Mouse (Mus musculus) liver, embryonic 14.5 days (tissue): ENCODE data around the gene Bdh2. TPM values are rescaled to one million over a fixed set of nuclear protein-coding genes. Genes with fewer than 3 reads are reported as not detected.

Source experiments
- ATAC-seq: fragments of 200-750 bp; cut with Nextera tagmentation; 2 replicates; pipeline ENCODE4 v1.8.0; 2017; ENCODE audit warnings: moderate number of reproducible peaks, mild to moderate bottlenecking, moderate library complexity; ENCODE audit not compliant: insufficient read depth
- DNase-seq, 3 experiments: peaks; one replicate each; pipeline ENCODE4 v3.0.0-alpha.2; 2012 to 2013; ENCODE audit warnings: low read depth in 3 of 3, low spot score in 3 of 3
- H3K27ac ChIP-seq: fragments of 300-500 bp; sonication (generic); 2 replicates; pipeline ENCODE4 v1.5.1; 2014; ENCODE audit warnings: moderate library complexity, mild to moderate bottlenecking, control low read depth, inconsistent platforms
- H3K27me3 ChIP-seq: fragments of 300-500 bp; sonication (generic); 2 replicates; pipeline ENCODE4 v1.6.1; 2014; ENCODE audit warnings: mild to moderate bottlenecking, low read length, moderate library complexity; ENCODE audit not compliant: control insufficient read depth, insufficient read depth
- H3K36me3 ChIP-seq: fragments of 300-500 bp; sonication (generic); replicated peaks from 2 replicates; pipeline ENCODE4 v1.6.1; 2014; ENCODE audit warnings: low read depth; ENCODE audit not compliant: control insufficient read depth, insufficient read depth
- H3K4me1 ChIP-seq, 2 experiments: fragments of 200-500 bp in 1 of 2; fragments of 300-500 bp in 1 of 2; sonication (generic) in 1 of 2; replicated peaks; 2 replicates each; pipeline ENCODE4 v1.6.1; 2012 to 2014; ENCODE audit warnings: antibody characterized with exemption in 1 of 2, inconsistent platforms in 1 of 2, low read length in 1 of 2; ENCODE audit not compliant: control insufficient read depth in 2 of 2, insufficient read depth in 2 of 2
- H3K4me2 ChIP-seq: fragments of 300-500 bp; sonication (generic); 2 replicates; pipeline ENCODE4 v1.6.1; 2014; ENCODE audit warnings: low read depth, mild to moderate bottlenecking, control low read depth, moderate library complexity
- H3K4me3 ChIP-seq, 2 experiments: fragments of 200-500 bp in 1 of 2; fragments of 300-500 bp in 1 of 2; sonication (generic) in 1 of 2; 2 replicates each; pipeline ENCODE4 v1.5.1; 2012 to 2014; ENCODE audit warnings: low read depth in 2 of 2, low read length in 2 of 2, mild to moderate bottlenecking in 2 of 2, control low read depth in 1 of 2, inconsistent platforms in 1 of 2, moderate library complexity in 1 of 2; ENCODE audit not compliant: insufficient read depth in 1 of 2
- H3K9ac ChIP-seq: fragments of 300-500 bp; sonication (generic); replicated peaks from 2 replicates; pipeline ENCODE4 v1.6.1; 2014; ENCODE audit warnings: mild to moderate bottlenecking, control low read depth, moderate library complexity
- H3K9me3 ChIP-seq: fragments of 300-500 bp; sonication (generic); 2 replicates; pipeline ENCODE4 v1.6.1; 2016; ENCODE audit warnings: low read length, mixed read lengths; ENCODE audit not compliant: control insufficient read depth
- CTCF ChIP-seq: IDR thresholded peaks from 2 replicates; pipeline ENCODE4 v1.5.1; 2016; ENCODE audit warnings: antibody characterized with exemption, low read depth, control low read depth
- EP300 ChIP-seq: IDR thresholded peaks from 2 replicates; pipeline ENCODE4 v1.6.1; 2016; ENCODE audit warnings: antibody characterized with exemption, low read depth
- WGBS: fragments of 180-500 bp; shearing (Covaris S2); extraction: QIAGEN DNeasy Blood & Tissue Kit; methylation state at CpG from one replicate; pipeline ENCODE4 v1.1.7; 2014; ENCODE audit not compliant: insufficient replicate concordance; 5-methylcytosine and 5-hydroxymethylcytosine counted together
- polyA plus RNA-seq, 2 experiments: library from polyadenylated mRNA; depleted of rRNA in 1 of 2; stranded (reverse) in 1 of 2; unstranded in 1 of 2; fragments of >200 nt; fragmentation: Nextera tagmentation in 1 of 2; extraction: Ambion mirVana in 1 of 2; gene quantifications; 2 replicates each; pipeline versions ENCODE4 v1.2.1 to v1.2.3; 2012 to 2014

The Bdh2 gene
- polyA plus RNA-seq, 2 experiments: 0.26 to 0.41 TPM

- no peak overlapping the region for H3K27ac ChIP-seq
- H3K36me3 ChIP-seq: no peaks in the 10 kb centered on the region
- no peak for ATAC-seq
- TF ChIP-seq CTCF (no peak), EP300 (no peak)
- H3K4me2 ChIP-seq: no peak overlapping the region
- no peaks in the 10 kb centered on the region for H3K9me3 ChIP-seq
- DNase-seq: no peak
- no peak overlapping the region for H3K4me3 ChIP-seq
- H3K4me1 ChIP-seq: peaks cover 0 to 3% of the 10 kb centered on the region in 2 experiments; a peak in 1 of 4 replicates
- no peaks in the 10 kb centered on the region for H3K27me3 ChIP-seq
- H3K9ac ChIP-seq: no peak overlapping the region
- 48% methylated on average over 6 of the region's 6 CpGs for WGBS
Measured at GRCm38 (mm10) chr3:135304060-135304459, 23.0 kb downstream of the Bdh2 start.

GRCm38 (mm10) chr3:135304566-135304965 is 23.5 kb downstream of the Bdh2 start:
- H3K27me3 ChIP-seq: no peaks in the 10 kb centered on the region
- DNase-seq (no peak), ATAC-seq (no peak)
- no peak overlapping the region for H3K9ac ChIP-seq
- no peak overlapping the region for H3K4me3 ChIP-seq
- no peaks in the 10 kb centered on the region for H3K9me3 ChIP-seq
- no peak for TF ChIP-seq CTCF
- no peak for TF ChIP-seq EP300
- H3K36me3 ChIP-seq: no peaks in the 10 kb centered on the region
- 43% methylated on average over 9 of the region's 9 CpGs for WGBS
- no peak overlapping the region for H3K4me2 ChIP-seq
- H3K4me1 ChIP-seq: peaks cover 0 to 3% of the 10 kb centered on the region in 2 experiments; a peak in 1 of 4 replicates
- H3K27ac ChIP-seq: no peak overlapping the region

GRCm38 (mm10) chr3:135307411-135308259 is 26.6 kb downstream of the Bdh2 start, which contains the start of gene Slc9b2:
Slc9b2 (plus strand) TSS chr3:135307700.
- Histone ChIP-seq H3K27ac (no peak within 1 kb of the TSS), H3K4me3 (peak within 1 kb of the TSS in 1 of 2 experiments; percentile 20; a peak in 2 of 4 replicates), H3K4me2 (peak within 1 kb of the TSS; percentile 43), H3K27me3 (no peaks in the 10 kb centered on the region), H3K9me3 (no peaks in the 10 kb centered on the region), H3K36me3 (no peaks in the 10 kb centered on the region), H3K4me1 (peaks cover 0 to 3% of the 10 kb centered on the region in 2 experiments; a peak in 1 of 4 replicates), H3K9ac (no peak within 1 kb of the TSS)
- TF ChIP-seq EP300: no peak
- TF ChIP-seq CTCF: no peak
- ATAC-seq (peak; percentile 79), DNase-seq (peak in 1 of 3 experiments; percentile 4)
- WGBS: 7% methylated on average over 28 of the region's 28 CpGs

- no peaks in the 10 kb centered on the region for H3K27me3 ChIP-seq
- DNase-seq (no peak), ATAC-seq (no peak)
- TF ChIP-seq EP300: no peak
- TF ChIP-seq CTCF: no peak
- no peaks in the 10 kb centered on the region for H3K36me3 ChIP-seq
- H3K4me3 ChIP-seq: no peak overlapping the region
- no peak overlapping the region for H3K4me2 ChIP-seq
- WGBS: 15% methylated on average over 2 of the region's 2 CpGs
- H3K9me3 ChIP-seq: no peaks in the 10 kb centered on the region
- no peaks in the 10 kb centered on the region for H3K4me1 ChIP-seq
- no peak overlapping the region for H3K27ac ChIP-seq
- no peak overlapping the region for H3K9ac ChIP-seq
Measured at GRCm38 (mm10) chr3:135312916-135313491, 32.0 kb downstream of the Bdh2 start.

- H3K9me3 ChIP-seq: no peaks in the 10 kb centered on the region
Measured at GRCm38 (mm10) chr3:135313727-135314126, 32.7 kb downstream of the Bdh2 start.

More at GRCm38 (mm10) chr3:135313727-135314126, 32.7 kb downstream of the Bdh2 start:
- Histone ChIP-seq H3K4me2 (no peak overlapping the region), H3K36me3 (no peaks in the 10 kb centered on the region), H3K27me3 (no peaks in the 10 kb centered on the region), H3K4me1 (no peaks in the 10 kb centered on the region), H3K27ac (no peak overlapping the region), H3K9ac (no peak overlapping the region), H3K4me3 (no peak overlapping the region)
- TF ChIP-seq CTCF (no peak), EP300 (no peak)
- DNase-seq: no peak
- 61% methylated on average over 2 of the region's 2 CpGs for WGBS
- no peak for ATAC-seq
